ENCODE assay signal across 11 mouse cellular contexts in the genomic region with DNA sequence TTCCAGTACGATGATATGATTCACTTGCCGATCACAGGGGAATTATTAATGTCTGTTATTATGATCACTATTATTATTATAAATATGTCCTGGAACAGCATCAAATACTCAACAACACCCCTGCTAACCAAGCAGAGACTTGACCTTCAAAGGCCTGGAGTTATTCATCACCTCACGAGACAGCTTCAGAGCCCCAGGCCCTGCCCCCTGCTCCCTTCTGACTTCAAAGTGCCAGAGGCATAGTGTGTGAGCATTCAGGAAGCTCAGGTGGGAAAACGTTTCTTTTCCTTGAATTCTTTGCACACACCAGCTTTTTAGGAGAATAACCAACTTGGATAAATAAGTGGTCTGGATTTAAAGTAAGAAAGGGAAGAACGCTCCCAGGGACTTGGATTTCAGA.
DNase-seq lines count a peak whose midpoint lies in the region; ATAC-seq and TF ChIP-seq lines count a peak whose summit lies in the region.
"Had no signal": no experiment of that assay in that cellular context is flagged by ENCODE, and none has a peak within 500 bp of the region (broad histone marks: within the 10 kb centered on the region; RNA-seq: fewer than 3 reads in every experiment).

No protein-coding gene starts in this region.

- H3K9ac ChIP-seq in forebrain, embryonic 13.5 days: no peak overlapping the region
- H3K9ac ChIP-seq in kidney, embryonic 14.5 days (ENCODE audit: low read depth, low read length): no peak overlapping the region
- H3K9ac ChIP-seq in embryonic facial prominence, embryonic 14.5 days (ENCODE audit: low read depth, low read length): no peak overlapping the region
- no peak overlapping the region for H3K9ac ChIP-seq in limb, embryonic 13.5 days
- H3K9ac ChIP-seq: limb, embryonic 15.5 days; lung, embryonic 15.5 days had no signal

- 77% methylated on average over 5 of the region's 5 CpGs for WGBS in forebrain, embryonic 10.5 days
- WGBS in forebrain, embryonic 13.5 days: 73% methylated on average over 5 of the region's 5 CpGs
- WGBS in kidney, embryonic 14.5 days: 49% methylated on average over 5 of the region's 5 CpGs
- WGBS in kidney, adult 2 months: 65% methylated on average over 5 of the region's 5 CpGs
- WGBS in embryonic facial prominence, embryonic 14.5 days: 48% methylated on average over 5 of the region's 5 CpGs
- WGBS in limb, embryonic 13.5 days: 50% methylated on average over 5 of the region's 5 CpGs

- peaks cover 14% of the 10 kb centered on the region; the same call in 1 of the 2 replicates for H3K27me3 ChIP-seq in forebrain, embryonic 10.5 days (ENCODE audit: poor library complexity, severe bottlenecking)
- no peaks in the 10 kb centered on the region for H3K27me3 ChIP-seq in forebrain, embryonic 13.5 days
- H3K27me3 ChIP-seq in kidney, embryonic 14.5 days (ENCODE audit: control insufficient read depth, insufficient read depth, low read length): no peaks in the 10 kb centered on the region
- no peaks in the 10 kb centered on the region for H3K27me3 ChIP-seq in kidney, adult 2 months (replicated peaks; ENCODE audit: control insufficient read depth, insufficient read depth, low read length)
- no peaks in the 10 kb centered on the region for H3K27me3 ChIP-seq in embryonic facial prominence, embryonic 14.5 days (replicated peaks; ENCODE audit: control insufficient read depth, insufficient read depth, low read length)
- H3K27me3 ChIP-seq in limb, embryonic 13.5 days: 0 out of 2 replicates have a peak, but pooled peaks cover 4% of the 10 kb centered on the region
- H3K27me3 ChIP-seq: limb, embryonic 15.5 days; lung, embryonic 15.5 days had no signal

- DNase-seq in forebrain, embryonic 10.5 days (ENCODE audit: extremely low spot score, low spot score): no peak
- no peak for DNase-seq in kidney, adult 2 months
- no peak for DNase-seq in embryonic facial prominence, embryonic 14.5 days (ENCODE audit: low spot score)
- no peak for DNase-seq in right cerebral cortex, postnatal 10 days (ENCODE audit: low spot score in 2 of 2)
- no peak for DNase-seq in T-cell, adult 2 months (ENCODE audit: low spot score)
- DNase-seq: adrenal gland, postnatal 14 days had no signal

- no peaks in the 10 kb centered on the region for H3K36me3 ChIP-seq in forebrain, embryonic 10.5 days (replicated peaks)
- no peaks in the 10 kb centered on the region for H3K36me3 ChIP-seq in forebrain, embryonic 13.5 days (ENCODE audit: poor library complexity, severe bottlenecking)
- H3K36me3 ChIP-seq in kidney, embryonic 14.5 days (ENCODE audit: control insufficient read depth, insufficient read depth, low read length): no peaks in the 10 kb centered on the region
- no peaks in the 10 kb centered on the region for H3K36me3 ChIP-seq in kidney, adult 2 months (ENCODE audit: control insufficient read depth, insufficient read depth, low read length)
- no peaks in the 10 kb centered on the region for H3K36me3 ChIP-seq in embryonic facial prominence, embryonic 14.5 days (ENCODE audit: control insufficient read depth, insufficient read depth, low read length)
- H3K36me3 ChIP-seq in limb, embryonic 13.5 days: no peaks in the 10 kb centered on the region
- H3K36me3 ChIP-seq: limb, embryonic 15.5 days; lung, embryonic 15.5 days had no signal

- peak overlapping the region; percentile 20; the same call in 1 of the 2 replicates for H3K27ac ChIP-seq in forebrain, embryonic 10.5 days
- no peak overlapping the region for H3K27ac ChIP-seq in forebrain, embryonic 13.5 days
- H3K27ac ChIP-seq in kidney, embryonic 14.5 days (ENCODE audit: low read depth, low read length): peak overlapping the region; percentile 30; the same call in 1 of the 2 replicates
- H3K27ac ChIP-seq in kidney, adult 2 months (ENCODE audit: insufficient read depth, low read depth, low read length): no peak overlapping the region
- 0 out of 2 replicates have a peak overlapping the region, but pooled peaks have one; percentile 82 for H3K27ac ChIP-seq in embryonic facial prominence, embryonic 14.5 days (replicated peaks; ENCODE audit: low read depth, low read length)
- H3K27ac ChIP-seq in limb, embryonic 13.5 days: 0 out of 2 replicates have a peak overlapping the region, but pooled peaks have one; percentile 39
- H3K27ac ChIP-seq: limb, embryonic 15.5 days; lung, embryonic 15.5 days had no signal

- no peak overlapping the region for H3K4me2 ChIP-seq in forebrain, embryonic 13.5 days
- no peak overlapping the region for H3K4me2 ChIP-seq in kidney, embryonic 14.5 days (replicated peaks; ENCODE audit: low read depth, low read length)
- H3K4me2 ChIP-seq in embryonic facial prominence, embryonic 14.5 days (ENCODE audit: low read depth, low read length): no peak overlapping the region
- 0 out of 2 replicates have a peak overlapping the region, but pooled peaks have one; percentile 22 for H3K4me2 ChIP-seq in limb, embryonic 13.5 days (replicated peaks)
- H3K4me2 ChIP-seq: limb, embryonic 15.5 days; lung, embryonic 15.5 days had no signal

- no peaks in the 10 kb centered on the region for H3K9me3 ChIP-seq in forebrain, embryonic 10.5 days
- no peaks in the 10 kb centered on the region for H3K9me3 ChIP-seq in forebrain, embryonic 13.5 days (replicated peaks)
- H3K9me3 ChIP-seq in kidney, embryonic 14.5 days (ENCODE audit: control insufficient read depth, low read length): no peaks in the 10 kb centered on the region
- no peaks in the 10 kb centered on the region for H3K9me3 ChIP-seq in embryonic facial prominence, embryonic 14.5 days (ENCODE audit: control insufficient read depth, low read length)
- H3K9me3 ChIP-seq in limb, embryonic 13.5 days: no peaks in the 10 kb centered on the region
- H3K9me3 ChIP-seq: limb, embryonic 15.5 days; lung, embryonic 15.5 days had no signal

- ATAC-seq in forebrain, embryonic 13.5 days: no peak
- no peak for ATAC-seq in kidney, embryonic 14.5 days (ENCODE audit: low FRiP score, low TSS enrichment)
- ATAC-seq in embryonic facial prominence, embryonic 14.5 days (ENCODE audit: low read depth): no peak
- no peak for ATAC-seq in limb, embryonic 13.5 days (ENCODE audit: low FRiP score, low read depth)

- no peak for TF ChIP-seq POLR2A in kidney, adult 2 months (IDR thresholded peaks at IDR 0.05; ENCODE audit: low read depth, low read length)

- peaks cover 52% of the 10 kb centered on the region for H3K4me1 ChIP-seq in forebrain, embryonic 10.5 days
- peaks cover 34% of the 10 kb centered on the region for H3K4me1 ChIP-seq in forebrain, embryonic 13.5 days
- peaks cover 21% of the 10 kb centered on the region for H3K4me1 ChIP-seq in kidney, embryonic 14.5 days (ENCODE audit: control insufficient read depth, insufficient read depth, low read length)
- H3K4me1 ChIP-seq in kidney, adult 2 months (ENCODE audit: control insufficient read depth, insufficient read depth, low read length): no peaks in the 10 kb centered on the region
- peaks cover 33% of the 10 kb centered on the region for H3K4me1 ChIP-seq in embryonic facial prominence, embryonic 14.5 days (ENCODE audit: control insufficient read depth, insufficient read depth, low read length)
- peaks cover 85% of the 10 kb centered on the region for H3K4me1 ChIP-seq in limb, embryonic 13.5 days

- no peak overlapping the region for H3K4me3 ChIP-seq in forebrain, embryonic 10.5 days
- no peak overlapping the region for H3K4me3 ChIP-seq in forebrain, embryonic 13.5 days
- H3K4me3 ChIP-seq in kidney, embryonic 14.5 days (ENCODE audit: low read length): no peak overlapping the region
- no peak overlapping the region for H3K4me3 ChIP-seq in kidney, adult 2 months (ENCODE audit: insufficient read depth, low read depth, low read length)
- no peak overlapping the region for H3K4me3 ChIP-seq in embryonic facial prominence, embryonic 14.5 days (ENCODE audit: low read depth, low read length)
- no peak overlapping the region for H3K4me3 ChIP-seq in limb, embryonic 13.5 days
- H3K4me3 ChIP-seq: limb, embryonic 15.5 days; lung, embryonic 15.5 days had no signal

- no peak for TF ChIP-seq CTCF in kidney, adult 2 months (conservative IDR thresholded peaks at IDR 0.05; ENCODE audit: insufficient read depth, insufficient read length, low read depth, low read length)

Comparison
In these comparisons a context has a peak if more than half of its experiments do, and no peak if none do; other contexts are left out.
1. H3K27ac ChIP-seq: peak in forebrain, embryonic 10.5 days (single experiment), kidney, embryonic 14.5 days (single experiment), embryonic facial prominence, embryonic 14.5 days (single experiment) and limb, embryonic 13.5 days (single experiment); none in forebrain, embryonic 13.5 days (single experiment) and kidney, adult 2 months (single experiment).